Mouse (Mus musculus): Measurements from ENCODE around the gene Lrrc61. TPM values are rescaled to one million over a fixed set of nuclear protein-coding genes. Genes with fewer than 3 reads are reported as not detected.

Gene Lrrc61
- polyA plus RNA-seq, 1 experiment from 2014 or later = 6.6 TPM

- Histone ChIP-seq H3K9ac (ENCODE audit: low read depth, low read length) (peak within 1 kb of the TSS; percentile 68), H3K27me3 (ENCODE audit: control insufficient read depth, insufficient read depth, low read length) (no peaks in the 10 kb centered on the region), H3K9me3 (replicated peaks; ENCODE audit: control insufficient read depth, low read length) (peaks cover 16% of the 10 kb centered on the region), H3K4me3 (ENCODE audit: low read depth, low read length) (peak within 1 kb of the TSS; percentile 54), H3K27ac (ENCODE audit: low read depth, low read length) (peak within 1 kb of the TSS; percentile 57), H3K4me2 (peak within 1 kb of the TSS; percentile 63), H3K4me1 (ENCODE audit: control insufficient read depth, insufficient read depth, low read length) (peaks cover 6% of the 10 kb centered on the region), H3K36me3 (ENCODE audit: control insufficient read depth, insufficient read depth, low read length) (peaks cover 35% of the 10 kb centered on the region)
- peak; percentile 99 for ATAC-seq (replicated peaks; ENCODE audit: insufficient number of reproducible peaks, low FRiP score, low TSS enrichment)
- WGBS (ENCODE audit: insufficient replicate concordance) = 5% methylated on average over 42 of the region's 42 CpGs
Observed at GRCm38 (mm10) chr6:48601271-48602079, 46.9 kb downstream of the Lrrc61 start, which contains the start of gene Zfp775. Gene Zfp775, plus strand, starts transcription at chr6:48602063.

GRCm38 (mm10) chr6:48602080-48602741 is 47.6 kb downstream of the Lrrc61 start:
- peak overlapping the region; percentile 63 for H3K4me2 ChIP-seq
- H3K4me3 ChIP-seq (ENCODE audit: low read depth, low read length) = peak overlapping the region; percentile 54
- H3K9ac ChIP-seq (ENCODE audit: low read depth, low read length) = peak overlapping the region; percentile 68
- peaks cover 9% of the 10 kb centered on the region for H3K9me3 ChIP-seq (replicated peaks; ENCODE audit: control insufficient read depth, low read length)
- 2% methylated on average over 28 of the region's 28 CpGs for WGBS (ENCODE audit: insufficient replicate concordance)
- H3K27ac ChIP-seq (ENCODE audit: low read depth, low read length) = peak overlapping the region; percentile 2
- peaks cover 28% of the 10 kb centered on the region for H3K36me3 ChIP-seq (ENCODE audit: control insufficient read depth, insufficient read depth, low read length)
- ATAC-seq (replicated peaks; ENCODE audit: insufficient number of reproducible peaks, low FRiP score, low TSS enrichment) = peak; percentile 71
- no peaks in the 10 kb centered on the region for H3K27me3 ChIP-seq (ENCODE audit: control insufficient read depth, insufficient read depth, low read length)
- H3K4me1 ChIP-seq (ENCODE audit: control insufficient read depth, insufficient read depth, low read length) = peaks cover 6% of the 10 kb centered on the region

GRCm38 (mm10) chr6:48608124-48608523 is 53.5 kb downstream of the Lrrc61 start:
- Histone ChIP-seq H3K9ac (ENCODE audit: low read depth, low read length) (no peak overlapping the region), H3K4me2 (no peak overlapping the region), H3K27me3 (ENCODE audit: control insufficient read depth, insufficient read depth, low read length) (no peaks in the 10 kb centered on the region), H3K9me3 (replicated peaks; ENCODE audit: control insufficient read depth, low read length) (no peaks in the 10 kb centered on the region), H3K4me3 (ENCODE audit: low read depth, low read length) (no peak overlapping the region), H3K4me1 (ENCODE audit: control insufficient read depth, insufficient read depth, low read length) (peaks cover 8% of the 10 kb centered on the region; the same call in 1 of the 2 replicates), H3K27ac (ENCODE audit: low read depth, low read length) (no peak overlapping the region), H3K36me3 (ENCODE audit: control insufficient read depth, insufficient read depth, low read length) (no peaks in the 10 kb centered on the region)
- WGBS (ENCODE audit: insufficient replicate concordance) = 73% methylated on average over 2 of the region's 2 CpGs
- ATAC-seq (replicated peaks; ENCODE audit: insufficient number of reproducible peaks, low FRiP score, low TSS enrichment) = no peak

- Histone ChIP-seq H3K27ac (ENCODE audit: low read depth, low read length) (no peak overlapping the region), H3K4me2 (no peak overlapping the region), H3K9me3 (replicated peaks; ENCODE audit: control insufficient read depth, low read length) (no peaks in the 10 kb centered on the region), H3K36me3 (ENCODE audit: control insufficient read depth, insufficient read depth, low read length) (no peaks in the 10 kb centered on the region), H3K4me3 (ENCODE audit: low read depth, low read length) (no peak overlapping the region), H3K4me1 (ENCODE audit: control insufficient read depth, insufficient read depth, low read length) (peaks cover 8% of the 10 kb centered on the region; the same call in 1 of the 2 replicates), H3K27me3 (ENCODE audit: control insufficient read depth, insufficient read depth, low read length) (no peaks in the 10 kb centered on the region), H3K9ac (ENCODE audit: low read depth, low read length) (0 out of 2 replicates have a peak overlapping the region, but pooled peaks have one; percentile 10)
- no peak for ATAC-seq (replicated peaks; ENCODE audit: insufficient number of reproducible peaks, low FRiP score, low TSS enrichment)
- WGBS (ENCODE audit: insufficient replicate concordance) = 33% methylated on average over 7 of the region's 7 CpGs
Observed at GRCm38 (mm10) chr6:48609512-48609911, 54.9 kb downstream of the Lrrc61 start.

- no peak overlapping the region for H3K9ac ChIP-seq (ENCODE audit: low read depth, low read length)
- no peaks in the 10 kb centered on the region for H3K27me3 ChIP-seq (ENCODE audit: control insufficient read depth, insufficient read depth, low read length)
- H3K4me2 ChIP-seq = no peak overlapping the region
- no peak for ATAC-seq (replicated peaks; ENCODE audit: insufficient number of reproducible peaks, low FRiP score, low TSS enrichment)
- H3K27ac ChIP-seq (ENCODE audit: low read depth, low read length) = no peak overlapping the region
- H3K9me3 ChIP-seq (replicated peaks; ENCODE audit: control insufficient read depth, low read length) = no peaks in the 10 kb centered on the region
- no peak overlapping the region for H3K4me3 ChIP-seq (ENCODE audit: low read depth, low read length)
- H3K4me1 ChIP-seq (ENCODE audit: control insufficient read depth, insufficient read depth, low read length) = peaks cover 8% of the 10 kb centered on the region; the same call in 1 of the 2 replicates
- 67% methylated on average over 3 of the region's 3 CpGs for WGBS (ENCODE audit: insufficient replicate concordance)
- H3K36me3 ChIP-seq (ENCODE audit: control insufficient read depth, insufficient read depth, low read length) = no peaks in the 10 kb centered on the region
Observed at GRCm38 (mm10) chr6:48610657-48611056, 56.1 kb downstream of the Lrrc61 start.

GRCm38 (mm10) chr6:48613464-48613863 is 58.9 kb downstream of the Lrrc61 start:
- WGBS (ENCODE audit: insufficient replicate concordance) = 75% methylated on average over 4 of the region's 4 CpGs
- Histone ChIP-seq H3K4me3 (ENCODE audit: low read depth, low read length) (no peak overlapping the region), H3K9ac (ENCODE audit: low read depth, low read length) (no peak overlapping the region), H3K36me3 (ENCODE audit: control insufficient read depth, insufficient read depth, low read length) (no peaks in the 10 kb centered on the region), H3K27ac (ENCODE audit: low read depth, low read length) (no peak overlapping the region), H3K4me2 (no peak overlapping the region), H3K9me3 (replicated peaks; ENCODE audit: control insufficient read depth, low read length) (no peaks in the 10 kb centered on the region), H3K27me3 (ENCODE audit: control insufficient read depth, insufficient read depth, low read length) (no peaks in the 10 kb centered on the region), H3K4me1 (ENCODE audit: control insufficient read depth, insufficient read depth, low read length) (peaks cover 8% of the 10 kb centered on the region; the same call in 1 of the 2 replicates)
- no peak for ATAC-seq (replicated peaks; ENCODE audit: insufficient number of reproducible peaks, low FRiP score, low TSS enrichment)

- Histone ChIP-seq H3K36me3 (ENCODE audit: control insufficient read depth, insufficient read depth, low read length) (peaks cover 6% of the 10 kb centered on the region; the same call in 1 of the 2 replicates), H3K4me2 (no peak overlapping the region), H3K4me1 (ENCODE audit: control insufficient read depth, insufficient read depth, low read length) (no peaks in the 10 kb centered on the region), H3K27me3 (ENCODE audit: control insufficient read depth, insufficient read depth, low read length) (no peaks in the 10 kb centered on the region), H3K4me3 (ENCODE audit: low read depth, low read length) (no peak overlapping the region), H3K27ac (ENCODE audit: low read depth, low read length) (no peak overlapping the region), H3K9me3 (replicated peaks; ENCODE audit: control insufficient read depth, low read length) (no peaks in the 10 kb centered on the region), H3K9ac (ENCODE audit: low read depth, low read length) (no peak overlapping the region)
- 89% methylated on average over 5 of the region's 5 CpGs for WGBS (ENCODE audit: insufficient replicate concordance)
- no peak for ATAC-seq (replicated peaks; ENCODE audit: insufficient number of reproducible peaks, low FRiP score, low TSS enrichment)
Observed at GRCm38 (mm10) chr6:48614756-48615155, 60.2 kb downstream of the Lrrc61 start.

- no peaks in the 10 kb centered on the region for H3K9me3 ChIP-seq (replicated peaks; ENCODE audit: control insufficient read depth, low read length)
- no peak overlapping the region for H3K4me2 ChIP-seq
- H3K4me3 ChIP-seq (ENCODE audit: low read depth, low read length) = no peak overlapping the region
- no peaks in the 10 kb centered on the region; the same call in 1 of the 2 replicates for H3K27me3 ChIP-seq (ENCODE audit: control insufficient read depth, insufficient read depth, low read length)
- H3K36me3 ChIP-seq (ENCODE audit: control insufficient read depth, insufficient read depth, low read length) = peaks cover 16% of the 10 kb centered on the region
- no peak overlapping the region for H3K9ac ChIP-seq (ENCODE audit: low read depth, low read length)
- ATAC-seq (replicated peaks; ENCODE audit: insufficient number of reproducible peaks, low FRiP score, low TSS enrichment) = no peak
- H3K27ac ChIP-seq (ENCODE audit: low read depth, low read length) = no peak overlapping the region
- 85% methylated on average over 30 of the region's 30 CpGs for WGBS (ENCODE audit: insufficient replicate concordance)
- H3K4me1 ChIP-seq (ENCODE audit: control insufficient read depth, insufficient read depth, low read length) = no peaks in the 10 kb centered on the region
Observed at GRCm38 (mm10) chr6:48620031-48620430, 65.4 kb downstream of the Lrrc61 start.
